Mouse (Mus musculus) 3134 (cell line): ENCODE results near the gene Smyd3.

Source experiments
- DNase-seq: peaks from one replicate; pipeline ENCODE4 v3.0.0-alpha.2; 2011; ENCODE audit warnings: low spot score; ENCODE audit not compliant: insufficient read length; ENCODE audit errors: extremely low read depth

The Smyd3 gene

DNA sequence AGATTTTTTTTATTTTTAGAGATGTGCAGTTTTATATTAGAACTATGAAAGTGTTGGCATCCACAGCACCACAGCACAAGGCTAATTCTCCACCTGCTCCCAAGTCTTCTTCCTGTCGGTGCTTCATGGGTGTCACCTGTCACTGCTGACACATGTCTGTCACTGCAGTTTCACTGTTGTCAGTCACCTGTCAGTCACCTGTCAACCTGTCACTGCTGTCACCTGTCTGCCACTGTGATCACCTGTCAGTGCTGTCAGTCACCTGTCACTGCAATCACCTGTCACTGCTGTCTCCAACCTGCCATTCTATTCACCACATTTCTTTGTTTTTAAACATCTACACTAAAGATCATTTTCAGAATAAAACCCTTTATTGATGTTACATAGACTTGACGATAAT is 279.2 kb downstream of the Smyd3 start:
- no peak for DNase-seq

DNA sequence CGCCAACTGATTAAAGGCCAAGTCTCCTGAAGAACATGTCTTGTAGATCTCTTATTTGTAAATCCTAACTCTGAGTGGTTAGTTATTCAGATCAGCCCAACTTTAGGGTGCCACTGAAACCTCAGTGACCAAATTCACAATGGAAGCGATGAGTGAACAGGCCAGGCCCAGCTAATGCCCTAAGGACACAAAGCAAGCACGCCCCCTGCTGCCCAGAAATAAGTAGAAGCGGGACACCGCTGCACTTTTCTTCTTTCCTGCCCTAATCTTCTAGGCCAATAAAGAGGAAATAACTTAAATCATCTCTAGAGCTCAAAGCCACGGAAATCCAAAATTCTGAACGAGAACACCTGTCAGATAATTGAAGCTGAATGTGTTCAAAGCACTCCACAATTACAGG is 279.9 kb downstream of the Smyd3 start:
- no peak for DNase-seq

DNA sequence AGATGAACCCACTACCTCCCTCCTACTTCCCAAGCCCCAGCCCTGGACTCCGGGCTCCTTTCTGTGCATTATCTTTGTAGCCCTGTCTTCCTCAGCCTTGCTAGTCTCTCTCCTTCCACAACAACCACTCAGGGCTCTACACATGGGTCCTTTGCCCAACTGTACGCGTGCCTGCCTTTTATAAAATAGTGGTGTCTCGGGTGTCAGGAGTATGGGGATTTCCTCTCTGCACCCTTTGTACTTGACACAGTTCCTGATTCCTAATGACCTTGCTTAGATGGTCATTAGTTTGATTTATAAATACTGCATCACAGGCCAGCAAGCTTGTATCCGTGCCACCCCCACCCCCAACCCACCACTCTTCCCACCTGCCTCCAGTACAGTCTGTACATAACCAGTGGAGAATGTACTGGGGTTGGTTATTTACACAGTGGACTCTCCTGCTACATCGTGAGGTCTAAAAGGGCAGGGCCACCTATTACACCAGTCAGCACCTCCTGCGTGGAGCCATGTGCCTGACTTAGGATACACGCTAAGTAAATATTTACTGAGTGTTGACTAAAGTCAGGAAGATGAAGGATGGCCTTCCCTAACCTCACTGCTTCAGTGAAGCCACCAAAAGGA is 281.5 kb downstream of the Smyd3 start:
- no peak for DNase-seq

DNA sequence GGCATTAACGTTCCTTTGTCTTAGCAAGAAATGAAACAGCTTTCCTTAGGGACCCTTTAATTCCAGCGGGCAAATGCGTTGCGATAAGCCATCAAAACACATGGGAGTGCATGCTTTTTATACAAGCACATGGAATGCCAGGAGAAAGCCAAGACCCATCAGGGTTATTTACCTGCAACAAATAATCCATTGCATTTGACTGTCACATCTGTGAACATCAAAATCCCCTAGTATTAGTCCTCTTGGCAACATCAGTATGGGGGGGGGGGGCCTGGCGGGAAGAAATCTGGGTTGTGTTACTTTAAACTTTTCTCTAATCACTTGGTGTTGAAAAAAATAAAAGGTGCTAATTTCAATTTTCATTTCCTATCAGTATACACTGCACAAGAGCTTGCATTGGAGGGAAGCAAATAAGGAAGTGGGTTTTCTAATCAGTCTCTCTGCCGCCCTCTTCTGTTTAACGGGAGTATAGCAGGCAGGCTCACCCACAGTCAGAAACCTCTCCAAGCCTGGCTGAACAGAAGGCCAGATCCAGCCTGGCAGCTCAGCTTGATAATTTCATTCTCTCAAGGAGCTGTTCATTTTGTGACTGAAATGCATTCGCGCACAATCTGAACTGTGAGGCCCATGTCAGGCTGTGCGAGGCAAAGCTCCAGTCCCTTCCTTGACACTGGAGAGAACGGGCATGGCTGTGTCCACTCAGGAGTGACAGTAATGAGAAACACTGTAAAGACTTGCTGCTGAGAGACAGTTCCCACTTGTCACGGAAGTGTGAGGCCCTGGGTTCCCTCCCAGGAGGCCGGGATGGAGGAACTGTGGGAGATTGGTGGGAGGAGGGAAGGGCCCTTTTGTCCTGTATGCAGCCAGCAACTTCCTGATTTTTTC is 285.8 kb downstream of the Smyd3 start:
- peak; percentile 33 for DNase-seq

DNA sequence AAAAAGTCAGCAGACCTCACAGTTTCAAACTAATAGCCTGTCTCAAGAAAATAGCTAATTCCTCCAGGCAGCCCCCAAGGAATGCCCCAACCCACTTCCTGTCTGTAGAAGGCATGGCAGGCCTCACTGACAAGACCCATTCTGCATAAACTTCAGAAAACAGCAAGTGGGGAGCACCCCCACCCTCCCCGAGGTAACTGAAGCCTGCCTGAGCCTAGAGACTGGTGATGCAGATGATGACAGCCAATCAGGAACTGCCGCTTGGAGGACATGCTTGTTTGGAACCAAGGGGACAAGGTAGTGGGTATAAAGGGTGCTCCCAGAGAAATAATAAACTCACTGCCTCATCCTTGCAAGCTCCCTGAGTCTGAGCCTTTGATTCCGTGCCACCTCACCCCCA is 288.3 kb downstream of the Smyd3 start:
- no peak for DNase-seq

DNA sequence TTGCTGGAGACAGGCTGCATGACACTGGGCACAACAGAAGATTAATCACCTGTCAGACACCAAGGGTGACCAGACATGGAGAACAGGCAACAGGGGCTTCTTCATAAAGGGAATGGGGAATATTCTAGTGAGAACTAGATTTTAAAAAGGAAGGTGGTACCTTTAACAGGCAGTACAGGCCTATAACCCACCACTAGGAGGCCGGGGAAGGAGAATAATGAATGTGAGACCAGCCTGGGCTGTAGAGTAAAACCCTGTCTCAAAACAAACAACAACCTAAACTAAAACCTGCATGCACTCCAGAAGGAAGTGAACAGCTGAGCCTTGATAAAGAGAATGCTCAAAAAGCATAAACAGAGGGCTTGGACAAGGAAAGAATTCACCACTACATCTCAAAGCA is 297.6 kb downstream of the Smyd3 start:
- DNase-seq, result no peak

DNA sequence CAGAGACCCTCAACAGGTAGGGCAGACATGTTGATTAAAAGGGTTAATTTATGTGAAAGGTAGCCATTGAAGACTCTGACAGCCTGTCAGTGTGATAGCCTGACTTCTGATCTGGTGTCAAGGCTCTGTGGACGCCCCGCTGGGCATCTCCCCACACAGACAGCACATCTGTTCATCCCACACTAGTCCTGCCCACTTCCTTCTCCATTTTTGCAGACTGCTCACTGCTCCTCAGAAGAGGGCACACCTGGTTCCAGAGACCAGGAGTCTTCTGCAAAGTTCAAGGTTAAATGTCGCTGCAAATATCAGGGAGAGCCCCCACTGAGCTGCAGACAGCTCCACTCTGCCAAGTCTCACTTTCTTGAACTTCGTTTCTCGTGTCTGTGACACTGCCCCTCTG is 299.8 kb downstream of the Smyd3 start:
- DNase-seq, result no peak

DNA sequence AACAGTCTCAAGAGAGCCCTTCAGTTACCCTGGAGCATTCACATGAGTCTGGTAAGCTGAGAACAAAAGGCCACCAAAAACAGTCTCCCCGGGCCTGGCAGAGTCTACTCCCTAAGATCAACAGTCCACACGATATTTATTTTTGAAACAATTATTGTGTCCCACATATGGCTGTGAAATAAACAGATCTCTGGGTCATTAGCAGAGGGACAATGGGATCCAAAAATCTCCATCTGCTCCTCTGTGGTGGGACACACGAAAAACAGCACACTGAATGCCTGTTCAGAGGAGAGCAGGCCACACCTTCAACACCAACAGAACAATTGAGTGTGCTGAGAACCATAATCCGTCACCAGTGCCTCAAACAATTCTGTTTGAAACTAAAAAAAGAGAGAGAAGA is 300.8 kb downstream of the Smyd3 start:
- DNase-seq, result no peak

DNA sequence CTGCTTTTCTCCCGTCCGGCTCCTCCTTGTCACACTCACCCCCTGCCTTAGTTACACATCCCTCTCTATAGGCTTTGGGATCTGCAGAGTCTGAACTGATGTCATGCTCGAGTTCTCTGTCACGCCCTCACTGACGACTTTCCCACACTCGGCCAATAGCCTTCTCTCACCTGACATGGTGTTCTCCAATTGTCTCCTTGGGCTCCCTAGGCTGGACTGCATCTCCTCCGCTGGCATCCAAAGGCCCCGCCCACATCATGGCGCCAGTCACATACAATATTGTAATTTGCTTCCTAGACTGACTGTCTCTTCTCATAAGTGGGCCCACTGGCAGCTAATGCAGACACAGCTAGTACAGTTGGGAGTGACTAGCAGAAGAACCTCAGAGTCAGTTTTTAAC is 304.5 kb downstream of the Smyd3 start:
- no peak for DNase-seq

DNA sequence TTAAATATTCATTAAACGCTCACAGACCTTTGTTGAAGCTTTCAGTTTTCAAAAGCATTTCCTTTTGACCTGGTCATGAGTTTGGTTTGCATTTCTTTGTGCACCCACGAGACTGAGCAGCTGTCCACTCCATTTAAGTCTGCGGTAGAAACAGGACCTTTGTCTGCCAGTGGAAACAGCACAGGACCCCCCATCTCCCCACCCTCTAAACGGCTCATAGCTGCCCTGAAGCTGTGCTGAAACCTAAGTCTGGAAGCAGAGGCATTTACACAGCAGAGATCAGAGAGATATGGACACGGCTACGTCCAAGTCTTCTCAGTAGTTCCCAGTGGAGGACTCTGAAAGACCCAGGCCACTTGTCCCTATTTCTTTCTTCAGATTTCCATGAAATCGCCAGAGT is 305.5 kb downstream of the Smyd3 start:
- DNase-seq, result no peak

DNA sequence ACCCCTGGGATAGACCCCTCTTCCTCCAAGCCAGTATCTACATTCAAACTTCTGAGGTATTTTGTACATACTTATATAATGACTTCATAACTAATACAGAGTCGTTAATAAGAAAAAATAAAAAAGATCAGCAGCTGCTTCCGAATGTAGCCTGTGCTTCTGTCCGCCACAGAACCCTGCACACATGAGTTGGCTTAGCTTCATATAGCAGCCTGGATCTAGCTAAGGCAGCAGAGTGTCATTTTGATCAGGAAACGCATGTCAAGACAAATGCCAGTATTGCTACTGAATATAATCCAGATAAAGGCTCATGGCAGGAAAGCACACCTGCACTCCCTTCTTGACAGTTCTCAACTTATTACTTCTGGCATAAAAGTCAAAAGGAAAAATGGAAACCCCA is 306.5 kb downstream of the Smyd3 start:
- no peak for DNase-seq

DNA sequence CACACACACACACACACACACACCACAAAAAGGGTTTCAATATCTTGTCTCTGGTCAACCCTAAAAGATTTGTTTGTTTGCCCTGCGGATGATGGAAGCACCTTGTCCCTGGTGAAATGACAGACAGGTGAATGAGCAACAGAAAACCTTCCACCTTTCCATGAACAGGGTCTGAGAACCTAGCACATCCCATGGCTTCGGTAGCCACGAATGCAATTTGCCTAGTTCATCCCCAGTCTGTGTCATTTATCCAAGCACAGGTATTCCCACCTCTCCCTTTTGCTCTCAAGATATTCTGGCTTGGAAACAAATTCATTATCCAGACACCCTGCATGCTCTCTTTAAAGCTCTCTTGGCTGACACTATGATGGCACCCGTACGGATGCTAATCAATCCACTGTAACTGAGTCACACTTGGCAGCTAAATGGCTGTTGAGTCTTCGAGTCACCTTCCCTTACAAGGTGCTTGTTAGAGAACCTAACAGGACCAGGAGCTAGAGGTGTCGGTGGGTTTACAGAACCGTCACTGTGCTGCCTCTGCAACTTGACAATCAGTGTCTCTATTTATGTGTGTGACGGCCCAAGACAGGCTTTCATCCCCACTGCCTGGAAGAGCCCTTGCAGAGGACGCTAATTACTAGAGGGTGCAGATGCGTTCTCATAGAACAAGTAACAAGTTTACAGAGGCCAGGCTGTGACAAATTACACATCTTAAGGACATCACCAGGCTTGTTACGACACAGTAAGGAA is 309.8 kb downstream of the Smyd3 start:
- DNase-seq, result no peak

DNA sequence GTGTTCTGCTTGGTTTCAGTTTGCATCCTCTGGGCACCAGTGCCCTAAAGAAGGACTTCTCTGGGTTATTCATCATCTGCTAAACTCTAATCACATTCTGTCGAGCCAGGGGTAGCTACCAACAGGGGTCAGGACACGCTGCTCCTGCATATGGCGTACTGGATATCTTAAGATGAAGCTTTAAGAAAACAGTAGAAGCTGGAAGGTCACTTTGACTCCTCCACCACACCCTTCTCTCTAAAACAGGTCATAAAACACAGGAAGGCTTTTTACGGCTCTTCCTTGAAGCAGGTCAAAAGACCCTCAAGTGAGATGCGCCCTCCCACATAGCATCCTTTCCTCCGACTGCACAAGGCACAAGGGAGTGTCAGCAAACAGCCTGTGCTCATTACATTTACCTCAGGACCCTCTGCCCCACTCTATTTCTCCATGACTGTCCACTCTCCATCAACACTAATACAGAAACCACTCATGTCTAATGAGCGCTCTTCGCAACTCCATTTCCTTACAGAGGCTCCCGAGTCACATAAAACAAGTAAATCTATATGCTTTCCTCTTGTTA is 310.6 kb downstream of the Smyd3 start:
- no peak for DNase-seq

DNA sequence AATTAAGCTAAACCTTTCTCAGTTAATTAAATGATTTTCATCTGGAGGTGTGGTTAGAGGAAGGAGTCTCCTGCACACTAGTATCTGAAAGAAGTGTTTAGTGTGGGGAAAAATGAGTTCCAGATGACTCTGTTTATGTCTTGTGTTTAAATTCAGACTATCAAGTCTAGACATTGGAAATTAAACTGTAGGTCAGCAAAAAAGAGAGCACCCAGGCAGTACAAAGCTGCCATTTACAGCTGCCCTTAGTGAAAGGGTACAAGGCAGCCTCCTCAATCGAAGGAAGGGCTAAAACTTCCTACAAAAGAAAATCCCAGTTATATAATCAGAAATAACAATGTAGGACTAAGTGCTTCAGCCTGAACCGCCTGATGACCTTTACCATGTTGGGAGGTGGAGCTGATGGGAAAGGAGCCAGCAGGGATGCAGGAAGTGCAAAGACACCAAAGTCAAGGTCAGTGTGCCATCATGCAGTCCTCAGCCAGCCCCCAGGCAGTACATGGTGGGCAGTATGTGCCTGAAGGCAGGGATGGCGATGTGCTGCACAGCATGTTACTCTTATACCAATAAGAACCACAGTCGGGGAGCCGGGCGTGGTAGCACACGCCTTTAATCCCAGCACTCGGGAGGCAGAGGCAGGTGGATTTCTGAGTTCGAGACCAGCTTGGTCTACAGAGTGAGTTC is 319.2 kb downstream of the Smyd3 start:
- no peak for DNase-seq

DNA sequence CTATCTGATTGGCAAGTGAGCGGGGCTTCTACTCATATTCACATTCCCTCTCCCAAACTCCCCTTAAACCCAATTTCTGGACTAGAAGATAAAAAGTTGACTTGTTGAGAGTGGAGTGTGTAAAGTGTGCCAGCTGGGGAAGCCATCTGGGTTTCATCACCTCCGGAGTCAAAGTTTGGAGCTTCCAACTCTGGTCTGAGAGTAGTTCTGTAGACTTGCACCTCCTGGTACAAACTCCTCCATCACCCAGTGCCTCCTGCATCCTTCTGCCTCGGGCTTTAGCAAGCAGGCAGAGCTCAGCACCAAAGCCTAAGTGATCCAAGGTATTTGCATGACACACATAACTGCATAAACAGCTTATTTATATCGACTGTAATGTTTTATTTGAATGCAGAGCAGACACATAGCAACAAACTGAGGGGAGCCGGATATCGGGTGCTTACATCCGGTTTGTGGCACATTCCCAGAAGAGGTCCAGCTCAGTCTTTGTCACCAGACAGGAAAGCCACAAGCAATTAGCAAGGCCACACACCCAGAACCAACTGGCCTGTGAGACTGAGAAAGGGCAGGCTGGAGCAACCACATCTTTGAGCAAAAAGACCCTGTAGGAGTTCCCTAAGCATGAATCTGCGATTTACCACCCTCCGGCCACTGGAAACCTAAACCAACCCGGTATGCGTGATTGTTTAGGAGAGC is 319.9 kb downstream of the Smyd3 start:
- peak; percentile 29 for DNase-seq

DNA sequence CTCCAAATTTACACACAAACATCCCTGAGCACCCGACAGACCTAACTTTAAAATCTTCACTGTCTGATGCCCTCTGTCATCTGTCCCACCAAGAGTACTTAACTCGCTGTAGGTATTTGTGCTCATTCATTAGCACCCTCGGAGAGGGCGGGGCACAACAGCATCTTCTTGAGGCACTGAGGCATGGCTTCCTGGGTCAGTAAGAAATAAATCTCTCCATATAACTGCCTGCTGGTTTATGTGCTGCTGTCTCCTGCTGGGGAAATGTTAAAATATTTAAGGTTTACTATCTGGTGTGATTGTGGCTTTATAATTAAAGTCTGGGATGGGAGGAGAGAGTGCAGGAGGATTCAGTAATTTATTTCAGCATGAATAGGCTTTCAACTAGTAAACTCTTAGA is 320.7 kb downstream of the Smyd3 start:
- DNase-seq, result no peak

DNA sequence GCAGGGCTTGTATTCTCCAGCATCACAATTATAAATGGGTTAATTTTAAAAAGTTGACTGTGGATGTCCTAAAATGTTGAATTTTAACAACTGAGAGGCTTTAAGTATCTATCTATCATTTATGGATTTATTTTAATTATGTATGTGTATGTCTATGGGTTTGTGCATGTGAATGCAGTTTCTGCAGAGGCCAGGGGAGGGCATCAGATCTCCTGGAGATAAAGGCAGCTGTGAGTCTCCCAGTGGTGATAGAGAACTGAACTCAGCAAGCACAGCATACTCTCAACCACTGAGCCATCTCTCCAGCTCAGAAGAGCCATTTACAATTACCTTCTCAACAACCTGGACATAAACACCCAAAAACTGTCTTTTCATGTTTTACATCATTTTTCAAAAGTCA is 321.4 kb downstream of the Smyd3 start:
- no peak for DNase-seq

DNA sequence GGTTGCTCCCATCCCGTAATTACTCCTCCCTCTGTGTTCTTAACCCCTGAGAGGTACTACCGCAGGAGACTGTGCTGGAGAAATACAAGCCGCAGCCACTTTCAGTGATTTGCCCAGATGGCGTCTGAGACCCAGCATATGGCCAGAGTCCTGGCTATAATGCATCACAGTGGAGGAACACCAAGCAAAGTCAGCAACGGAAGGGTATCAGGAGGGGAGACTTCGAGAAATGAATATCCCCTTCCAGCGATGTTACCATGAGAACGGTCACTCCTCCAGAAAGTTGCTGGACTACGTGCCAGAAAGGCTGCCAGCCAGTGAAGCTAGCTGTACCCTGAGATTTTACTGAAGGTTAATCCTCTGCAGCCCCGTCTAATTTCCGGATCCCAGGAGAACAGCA is 325.1 kb downstream of the Smyd3 start:
- DNase-seq, result no peak

DNA sequence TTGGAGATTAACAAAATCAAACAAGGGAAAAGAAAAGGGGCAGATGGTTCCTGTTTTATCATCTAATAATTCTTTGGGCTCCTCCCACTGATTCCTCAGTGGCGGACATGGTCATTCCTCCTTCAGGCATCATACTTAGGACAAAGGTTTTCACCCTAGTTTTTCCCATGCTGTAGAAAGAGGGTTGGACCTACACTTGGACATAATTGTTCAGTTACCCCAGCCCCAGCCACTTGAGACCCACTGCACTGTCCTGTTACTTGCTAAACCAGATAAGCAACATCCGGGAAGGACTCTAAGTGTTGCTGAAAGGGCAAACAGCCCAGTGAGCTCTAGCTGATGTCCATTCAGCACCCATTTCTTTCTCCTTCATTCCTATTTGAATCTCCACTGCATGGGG is 327.0 kb downstream of the Smyd3 start:
- DNase-seq, result no peak

DNA sequence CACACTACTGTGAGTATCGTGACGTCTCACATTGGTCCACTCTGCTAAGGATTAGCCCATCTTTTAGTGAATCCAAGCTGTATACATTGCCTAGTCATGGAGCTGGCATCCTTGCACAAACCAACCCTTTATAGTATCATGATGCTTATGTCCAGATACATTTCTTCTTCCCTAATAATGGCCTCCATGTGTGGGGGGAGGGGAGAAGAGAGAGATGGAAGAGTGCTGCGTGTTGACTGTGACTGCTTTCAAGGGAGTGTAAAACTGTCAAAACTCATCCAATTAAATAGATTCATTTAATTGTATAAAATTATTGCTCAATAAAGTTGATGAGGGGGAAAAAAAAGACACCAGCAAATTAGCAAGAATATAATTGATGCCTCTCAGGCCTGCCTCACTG is 330.7 kb downstream of the Smyd3 start:
- no peak for DNase-seq
